Mouse (Mus musculus) spleen, embryonic (tissue): ENCODE results near the gene 2200002D01Rik.

Source experiments
- CTCF ChIA-PET: fragments of 350-600 bp; sonication (Branson Sonifier 250); formaldehyde crosslinking; loops from one replicate; lab custom pipeline; 2022; lab: Charles Lee

Gene 2200002D01Rik

DNA sequence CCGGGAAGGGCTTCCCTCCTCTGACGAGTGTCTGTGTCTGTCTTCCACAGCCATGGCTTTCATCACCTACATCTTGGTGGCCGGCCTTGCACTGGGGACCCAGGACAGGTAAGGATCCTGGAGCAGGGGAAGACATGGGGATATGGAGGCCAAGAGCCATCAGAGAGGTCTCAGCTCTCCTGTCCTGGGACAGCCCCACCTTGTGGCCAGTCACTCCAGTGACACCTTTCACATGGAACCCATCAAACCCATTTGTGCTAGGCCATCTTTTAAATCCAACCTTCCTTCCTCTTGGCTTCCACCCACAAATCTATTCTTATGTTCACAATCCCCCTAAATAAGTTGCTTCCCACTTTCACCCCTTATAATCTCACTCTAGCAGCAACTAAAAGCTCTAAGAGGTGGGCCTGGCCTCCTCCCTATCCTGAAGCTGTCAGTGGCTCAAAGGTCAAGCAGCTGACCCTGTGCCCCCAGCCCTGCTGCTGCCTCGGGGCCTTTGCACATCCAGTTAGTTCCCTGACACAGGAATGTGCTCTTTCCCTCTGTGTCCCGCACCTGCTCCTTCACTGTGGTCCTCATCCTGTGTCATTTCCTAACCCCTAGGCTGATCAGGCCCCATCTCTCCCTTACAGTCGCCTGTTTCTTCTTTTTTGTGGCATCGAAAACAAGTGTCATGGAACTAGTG, 3.4 kb downstream of the 2200002D01Rik start:
- CTCF ChIA-PET: interaction anchor here (0.8 to 1.1 kb wide), 2 partner anchors 70 to 118 kb away, joined by 4 to 7 read pairs; no protein-coding TSS in a partner anchor

DNA sequence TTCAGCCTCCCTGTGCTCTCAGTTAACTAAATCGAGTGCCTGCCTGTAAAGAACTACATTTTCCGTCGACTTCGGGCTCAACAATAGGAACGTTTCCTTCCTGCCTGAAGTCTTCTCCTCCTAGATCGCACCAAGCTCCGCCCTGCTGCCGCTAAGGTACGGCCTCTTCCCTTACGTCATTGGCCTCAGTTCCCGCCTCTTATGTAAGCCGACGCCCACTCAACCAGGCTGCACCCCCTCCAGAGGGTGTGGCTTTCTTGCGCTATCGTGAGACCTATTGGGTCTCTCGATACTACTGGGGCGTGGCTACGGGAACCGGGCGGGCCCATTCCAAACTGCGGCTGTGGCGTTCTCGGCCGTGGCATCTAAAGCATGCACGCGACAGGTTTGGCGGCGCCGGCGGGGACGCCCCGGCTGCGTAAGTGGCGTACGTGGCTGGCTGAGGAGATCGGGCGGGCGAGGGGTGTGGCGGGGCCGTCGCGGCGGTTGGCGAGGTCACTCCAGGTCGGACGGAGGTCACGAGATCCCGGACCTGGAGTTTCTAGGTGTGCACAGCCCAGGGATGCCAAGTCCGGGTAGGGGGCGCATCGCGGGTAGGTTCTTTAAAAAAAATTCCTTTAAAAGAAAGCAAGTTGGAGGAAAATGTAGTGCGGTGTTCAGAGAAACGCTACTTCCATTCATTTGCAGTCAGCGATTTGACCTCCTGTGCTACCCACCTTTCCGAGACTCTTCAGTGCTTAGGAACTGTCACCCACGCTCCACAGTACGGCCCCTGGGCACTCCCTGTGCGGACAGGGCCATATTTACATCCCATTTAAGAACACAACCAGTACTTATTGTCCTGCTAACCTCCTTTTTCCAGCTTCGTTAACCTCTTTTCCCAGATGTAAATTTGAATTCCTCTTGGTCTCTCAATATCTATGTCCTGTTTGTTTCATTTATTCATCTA, 10.0 kb downstream of the 2200002D01Rik start, which contains the start of gene Yif1b:
TSS of gene Yif1b (plus strand) at position 311 of the 949 bp plus-strand sequence.
- CTCF ChIA-PET: interaction anchor here (0.9 kb wide), 1 partner anchor 10 kb away, joined by 3 read pairs; the partner anchor contains the start of gene 2200002D01Rik

DNA sequence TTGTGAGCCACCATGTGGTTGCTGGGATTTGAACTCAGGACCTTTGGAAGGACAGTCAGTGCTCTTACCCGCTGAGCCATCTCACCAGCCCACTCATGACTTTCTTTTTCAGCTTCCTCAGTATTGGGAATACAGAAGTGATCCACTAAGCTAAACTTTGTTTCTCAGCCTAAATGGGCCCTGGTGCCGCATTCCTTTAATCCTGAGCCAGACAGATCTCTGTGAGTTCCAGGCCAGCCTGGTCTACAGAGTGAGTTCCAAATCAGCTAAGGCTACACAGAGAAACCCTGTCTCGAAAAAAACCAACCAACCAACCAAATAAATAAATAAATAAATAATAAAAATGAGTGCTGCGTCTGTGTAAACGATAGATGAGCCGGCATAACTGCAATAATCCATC, 10.7 kb downstream of the 2200002D01Rik start:
- CTCF ChIA-PET: interaction anchor here (0.6 kb wide), 3 partner anchors 9 to 340 kb away, joined by 5 to 8 read pairs (median 5); no protein-coding TSS in a partner anchor

DNA sequence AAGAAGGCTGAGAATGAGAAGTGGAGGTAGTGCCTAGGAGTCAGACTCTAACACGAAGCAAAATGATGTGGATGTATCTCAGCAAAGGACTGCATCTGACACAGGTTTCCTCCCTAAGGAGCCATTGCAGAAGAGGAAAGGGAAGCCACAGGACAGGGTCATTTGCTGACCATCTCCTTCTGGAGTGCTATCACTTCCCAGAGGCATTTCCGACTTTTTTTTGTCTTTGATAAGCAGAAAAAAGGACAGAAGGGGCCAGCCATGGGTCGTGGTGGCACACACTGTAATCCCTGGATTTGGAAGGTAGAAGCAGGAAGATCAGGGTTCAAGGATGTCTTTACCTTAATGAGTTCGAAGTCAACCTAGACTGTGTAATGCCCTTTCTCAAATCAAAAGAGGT, 11.7 kb downstream of the 2200002D01Rik start:
- CTCF ChIA-PET: interaction anchor here (0.6 kb wide), 2 partner anchors 16 to 284 kb away, joined by 3 read pairs; no protein-coding TSS in a partner anchor

DNA sequence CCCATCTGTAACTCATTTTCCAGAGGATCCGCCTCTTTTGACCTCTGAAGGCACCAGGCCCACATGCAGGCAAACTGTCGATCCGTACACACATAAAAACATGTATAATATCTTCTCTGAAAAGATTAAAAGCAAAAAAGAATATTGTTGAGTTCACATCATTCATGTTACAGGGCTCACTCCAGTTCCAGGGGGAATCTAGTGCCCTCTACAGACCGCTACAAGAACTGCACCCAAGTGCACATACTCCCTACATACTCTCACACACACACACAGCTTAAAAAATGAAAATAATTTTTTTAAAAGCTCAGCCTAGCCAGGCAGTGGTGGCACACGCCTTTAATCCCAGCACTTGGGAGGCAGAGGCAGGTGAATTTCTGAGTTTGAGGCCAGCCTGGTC, 13.6 kb downstream of the 2200002D01Rik start:
- CTCF ChIA-PET: no interaction called here

DNA sequence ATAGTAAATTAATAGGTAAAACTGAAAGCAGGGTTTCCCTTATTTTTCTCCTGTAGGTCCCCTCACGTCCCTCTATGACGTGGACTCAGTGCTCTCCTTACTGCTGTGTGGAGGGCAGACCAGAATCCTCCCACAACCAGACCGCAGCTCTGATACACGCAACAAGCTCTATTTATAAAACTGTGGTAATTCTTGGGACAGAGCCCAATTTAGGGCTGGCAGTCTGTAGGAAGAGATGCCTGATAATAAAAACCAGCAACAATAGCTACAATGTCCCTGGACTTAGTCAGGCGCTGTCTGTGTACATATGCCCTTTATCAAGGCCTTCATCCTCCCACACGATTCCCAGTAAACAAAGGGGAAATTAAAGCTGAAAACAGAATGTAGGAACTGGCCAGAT, 14.5 kb downstream of the 2200002D01Rik start:
- CTCF ChIA-PET: interaction anchor here (0.7 kb wide), 1 partner anchor 277 kb away, joined by 3 read pairs; no protein-coding TSS in a partner anchor

DNA sequence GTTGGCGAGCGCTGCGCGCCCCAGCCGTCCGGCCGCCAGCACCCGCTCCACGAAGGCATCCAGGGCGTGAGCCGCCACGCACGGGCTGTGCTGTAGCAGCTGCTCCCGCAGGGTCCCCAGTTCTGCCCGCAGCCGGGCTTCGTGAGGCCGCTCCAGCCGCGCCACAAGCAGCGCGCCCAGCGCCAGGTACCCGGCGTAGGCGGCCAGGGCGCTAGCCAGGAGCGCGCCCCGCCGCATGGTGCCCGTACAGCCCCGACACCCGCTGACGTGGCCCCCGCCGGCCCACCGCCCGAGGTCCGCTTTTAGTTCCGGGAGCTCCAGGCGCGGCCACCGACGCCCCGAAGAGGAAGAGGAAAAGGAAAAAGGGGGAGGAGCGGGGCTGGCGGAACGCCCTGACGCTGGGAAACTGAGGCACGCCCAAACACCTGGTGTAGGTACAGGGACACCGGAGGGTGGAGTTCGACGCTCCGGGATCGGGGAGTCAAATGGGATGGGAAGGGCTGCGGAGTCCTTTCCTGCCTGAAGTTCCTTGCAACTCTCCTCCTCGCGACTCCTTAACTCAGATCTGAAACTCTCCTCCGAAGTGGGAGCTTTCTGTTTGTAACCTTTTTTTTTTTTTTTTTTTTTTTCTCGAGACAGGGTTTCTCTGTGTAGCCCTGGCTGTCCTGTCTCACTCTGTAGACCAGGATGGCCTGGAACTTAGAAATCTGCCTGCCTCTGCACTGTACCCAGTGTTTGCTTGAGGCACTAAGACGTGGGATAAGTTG, 15.8 kb downstream of the 2200002D01Rik start, which contains the start of gene Kcnk6:
TSS of gene Kcnk6 (minus strand) at position 269 of the 767 bp plus-strand sequence.
- CTCF ChIA-PET: interaction anchor here (0.6 kb wide), 2 partner anchors 67 to 443 kb away, joined by 5 to 6 read pairs; partner anchors contain the start of gene Rinl

DNA sequence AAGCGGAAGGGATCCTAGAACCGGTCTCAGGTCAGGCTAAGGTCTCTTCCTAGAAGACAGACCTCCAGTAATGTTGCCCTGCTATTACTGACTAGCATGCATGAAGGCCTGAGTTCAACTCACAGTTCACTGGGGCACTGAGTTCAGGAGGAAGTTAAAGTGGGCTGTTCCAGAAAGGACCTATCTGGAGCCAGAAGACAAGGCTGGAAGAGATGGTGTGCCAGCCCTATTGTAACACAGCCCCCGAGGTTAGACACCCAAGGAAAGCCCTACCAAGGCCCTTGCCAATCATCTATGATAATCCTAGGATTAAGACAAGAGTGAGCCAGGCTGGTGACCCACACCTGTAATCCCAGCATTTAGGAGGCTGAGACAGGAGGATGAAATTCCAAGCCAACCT, 16.7 kb downstream of the 2200002D01Rik start:
- CTCF ChIA-PET: no interaction called here

DNA sequence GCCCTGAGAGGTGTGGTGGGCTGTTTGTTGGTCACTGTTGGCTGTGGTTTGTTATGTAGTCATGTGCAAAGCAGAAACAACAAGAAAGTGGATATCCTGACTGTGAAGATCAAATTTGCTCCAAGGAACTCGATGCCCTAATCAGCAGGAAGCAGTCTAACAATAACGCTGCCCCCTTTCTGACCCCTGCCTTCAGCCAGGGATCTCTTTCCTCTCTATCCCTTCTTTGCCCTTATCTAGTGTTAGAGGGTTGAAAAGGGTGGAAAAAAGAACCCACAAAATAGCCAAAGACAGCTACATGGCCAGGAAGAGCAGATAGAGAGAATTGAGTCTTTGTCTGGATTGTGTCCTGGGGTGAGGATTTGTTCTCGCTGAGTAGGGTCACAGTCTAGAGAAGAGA, 17.7 kb downstream of the 2200002D01Rik start:
- CTCF ChIA-PET: no interaction called here

DNA sequence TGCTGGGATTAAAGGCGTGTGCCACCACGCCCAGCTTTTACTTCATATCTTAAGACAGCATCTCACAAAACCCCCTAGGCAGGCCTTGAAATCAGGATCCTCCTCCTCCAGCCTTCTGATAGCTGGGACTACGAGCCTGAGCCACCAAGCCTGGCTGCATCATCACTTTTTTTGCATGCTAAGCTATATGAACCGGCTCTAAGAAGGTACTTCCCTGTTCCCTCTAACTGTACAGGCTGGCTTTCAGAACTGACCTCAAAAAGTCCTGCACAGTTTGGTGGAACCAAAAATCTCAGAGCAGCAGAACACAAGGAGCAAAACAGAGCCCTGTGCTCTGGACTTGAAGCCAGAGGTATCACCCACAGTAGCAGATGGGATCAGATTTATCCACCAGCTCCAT, 20.1 kb downstream of the 2200002D01Rik start:
- CTCF ChIA-PET: no interaction called here

DNA sequence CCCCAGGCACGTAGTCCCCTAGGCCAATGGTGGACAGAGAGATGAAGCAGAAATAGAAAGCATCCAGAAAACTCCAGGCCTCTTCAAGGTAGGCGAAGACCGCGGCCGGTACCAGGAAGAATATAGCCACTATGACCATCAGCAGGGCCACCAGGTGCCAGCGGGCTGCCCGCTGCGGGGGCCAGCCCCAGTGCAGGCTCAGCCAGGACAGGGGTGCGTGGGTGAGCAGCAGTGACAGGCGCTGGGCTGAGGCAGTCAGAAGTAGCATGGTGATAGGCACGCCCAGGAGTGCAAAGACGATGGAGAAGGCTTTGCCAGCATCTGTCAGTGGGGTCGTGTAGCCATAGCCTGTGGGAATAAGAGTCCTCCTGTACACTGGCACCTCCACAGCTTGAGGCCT, 22.7 kb downstream of the 2200002D01Rik start:
- CTCF ChIA-PET: no interaction called here

DNA sequence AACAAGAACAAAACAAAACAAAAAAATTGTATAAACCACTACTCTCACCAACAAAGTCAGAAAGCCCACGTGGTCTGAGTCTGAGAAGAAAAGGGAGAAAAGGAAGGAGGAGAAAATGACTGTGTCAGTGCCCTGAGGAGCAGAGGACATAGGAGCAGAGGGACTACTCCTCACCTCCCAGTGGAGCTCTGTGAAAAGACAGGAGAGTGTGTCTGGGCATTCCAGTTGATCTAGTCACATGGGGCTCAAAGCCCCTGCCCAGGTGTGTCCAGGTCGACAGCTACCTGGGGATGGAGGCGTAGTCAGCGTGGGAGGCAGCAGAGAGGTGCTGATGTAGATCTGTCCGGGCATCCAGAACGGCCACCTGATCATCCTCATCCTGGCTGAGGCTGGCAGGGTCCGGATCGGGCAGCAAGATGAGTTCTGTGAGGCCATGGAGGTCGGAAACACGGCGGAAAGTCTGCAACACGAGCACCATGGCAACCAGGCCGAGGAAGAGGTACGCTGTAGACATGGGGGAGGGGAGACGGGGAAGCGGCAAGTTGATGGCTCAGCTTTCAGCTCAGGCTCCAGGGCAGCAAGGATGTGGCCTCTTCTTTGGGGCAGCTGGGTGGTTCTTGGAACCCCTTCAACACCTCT, 23.4 kb downstream of the 2200002D01Rik start:
- CTCF ChIA-PET: no interaction called here

DNA sequence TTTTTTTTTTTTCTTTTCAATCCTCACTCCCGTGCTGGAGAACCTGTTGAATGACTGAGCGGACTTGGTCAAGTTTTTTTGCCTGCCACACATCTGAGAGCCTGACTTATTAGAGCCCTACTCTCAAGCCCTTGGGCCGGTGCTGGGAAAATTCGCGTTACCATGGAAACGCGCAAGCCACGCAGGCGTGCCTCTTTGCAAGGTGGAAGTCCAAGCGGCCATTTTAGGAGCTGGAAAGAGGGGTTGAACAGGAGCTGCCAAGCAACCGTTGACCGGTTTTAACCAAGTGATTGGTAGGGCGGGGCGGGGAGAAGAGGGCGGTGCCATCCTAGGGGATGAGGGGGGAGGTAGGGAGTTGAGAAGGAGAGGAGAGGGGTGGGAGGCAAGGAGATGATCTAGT, 33.4 kb downstream of the 2200002D01Rik start:
- CTCF ChIA-PET: no interaction called here

DNA sequence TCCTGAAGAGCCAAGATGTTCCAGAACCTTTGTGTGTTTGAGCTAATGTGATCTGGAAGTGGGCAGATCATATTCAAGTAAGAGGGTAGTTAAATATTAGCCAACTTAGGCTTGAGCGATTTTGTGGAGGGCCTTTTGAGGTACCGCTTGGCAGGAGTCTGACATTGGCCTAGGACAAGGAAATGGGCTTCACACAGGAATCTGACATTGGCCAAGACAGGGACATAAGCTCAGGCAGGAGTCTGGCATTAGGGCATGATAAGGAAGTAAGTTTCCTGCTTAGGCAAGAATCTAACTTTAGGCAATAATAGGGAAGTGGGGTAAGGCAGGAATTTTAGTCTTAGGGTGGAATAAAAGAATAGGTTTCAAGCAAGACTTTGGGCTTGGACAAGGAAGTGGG, 34.0 kb downstream of the 2200002D01Rik start:
- CTCF ChIA-PET: interaction anchor here (0.7 kb wide), 2 partner anchors 23 to 36 kb away, joined by 7 to 13 read pairs; no protein-coding TSS in a partner anchor

DNA sequence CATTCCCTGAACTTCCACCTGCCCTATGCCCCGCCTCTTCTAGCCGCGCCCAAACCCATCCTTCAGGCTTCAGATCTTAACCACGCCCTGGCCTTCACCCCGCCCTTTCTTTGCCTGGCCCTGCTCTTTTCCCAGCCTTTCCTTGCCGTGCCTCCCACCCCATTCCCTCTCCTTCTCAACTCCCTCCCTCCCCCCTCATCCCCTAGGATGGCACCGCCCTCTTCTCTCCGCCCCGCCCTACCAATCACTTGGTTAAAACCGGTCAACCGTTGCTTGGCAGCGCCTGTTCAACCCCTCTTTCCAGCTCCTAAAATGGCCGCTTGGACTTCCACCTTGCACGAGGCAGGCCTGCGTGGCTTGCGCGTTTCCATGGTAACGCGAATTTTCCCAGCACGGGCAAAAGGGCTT, 34.6 kb downstream of the 2200002D01Rik start, which contains the start of gene Catsperg1:
TSS of gene Catsperg1 (minus strand) at position 361 of the 408 bp plus-strand sequence.
- CTCF ChIA-PET: interaction anchor here (0.7 kb wide), 2 partner anchors 23 to 36 kb away, joined by 7 to 13 read pairs; no protein-coding TSS in a partner anchor

DNA sequence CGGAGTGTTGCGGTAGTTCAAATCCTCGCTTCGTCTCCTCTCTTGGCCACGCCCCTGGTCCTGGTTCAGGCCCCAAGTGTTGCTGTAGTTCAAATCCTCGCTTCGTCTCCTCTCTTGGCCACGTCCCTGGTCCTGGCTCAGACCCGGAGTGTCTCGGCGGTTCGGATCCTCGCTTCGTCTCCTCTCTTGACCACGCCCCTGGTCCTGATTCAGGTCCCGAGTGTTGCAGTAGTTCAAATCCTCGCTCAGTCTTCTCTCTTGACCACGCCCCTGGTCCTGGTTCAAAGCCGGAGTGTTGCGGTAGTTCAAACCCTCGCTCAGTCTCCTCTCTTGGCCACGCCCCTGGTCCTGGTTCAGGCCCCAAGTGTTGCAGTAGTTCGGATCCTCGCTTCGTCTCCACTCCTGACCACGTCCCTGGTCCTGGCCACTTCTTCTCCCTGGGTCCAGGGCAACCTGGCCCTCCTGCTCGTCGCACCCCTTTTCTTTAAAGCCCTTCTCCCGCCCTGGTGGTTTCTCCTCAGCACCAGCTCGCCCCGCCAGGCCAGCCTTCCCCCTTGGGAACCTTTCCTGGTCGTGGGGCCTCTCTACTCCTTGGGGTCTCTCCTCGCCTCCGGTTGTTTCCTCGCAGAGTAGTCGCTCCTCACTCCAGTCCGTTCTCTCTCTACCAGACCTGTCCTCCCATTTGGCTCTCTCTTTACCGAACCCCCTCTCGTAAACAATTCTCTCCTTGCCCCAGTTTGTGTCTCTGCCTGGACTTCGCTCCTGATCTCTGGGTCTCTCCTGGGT, 35.3 kb downstream of the 2200002D01Rik start:
- CTCF ChIA-PET: interaction anchor here (1.0 kb wide), 1 partner anchor 11 kb away, joined by 3 read pairs; no protein-coding TSS in a partner anchor

DNA sequence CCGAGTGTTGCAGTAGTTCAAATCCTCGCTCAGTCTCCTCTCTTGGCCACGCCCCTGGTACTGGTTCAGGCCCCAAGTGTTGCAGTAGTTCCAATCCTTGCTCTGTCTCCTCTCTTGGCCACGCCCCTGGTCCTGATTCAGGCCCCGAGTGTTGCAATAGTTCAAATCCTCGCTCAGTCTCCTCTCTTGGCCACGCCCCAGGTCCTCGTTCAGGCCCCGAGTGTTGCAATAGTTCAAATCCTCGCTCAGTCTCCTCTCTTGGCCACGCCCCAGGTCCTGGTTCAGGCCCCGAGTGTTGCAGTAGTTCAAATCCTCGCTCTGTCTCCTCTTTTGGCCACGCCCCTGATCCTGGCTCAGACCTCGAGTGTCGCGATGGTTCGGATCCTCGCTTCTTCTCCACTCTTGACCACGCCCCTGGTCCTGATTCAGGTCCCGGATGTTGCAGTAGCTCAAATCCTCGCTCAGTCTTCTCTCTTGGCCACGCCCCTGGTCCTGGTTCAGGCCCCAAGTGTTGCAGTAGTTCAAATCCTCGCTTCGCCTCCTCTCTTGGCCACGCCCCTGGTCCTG, 36.0 kb downstream of the 2200002D01Rik start:
- CTCF ChIA-PET: interaction anchor here (1.0 kb wide), 1 partner anchor 11 kb away, joined by 3 read pairs; no protein-coding TSS in a partner anchor

DNA sequence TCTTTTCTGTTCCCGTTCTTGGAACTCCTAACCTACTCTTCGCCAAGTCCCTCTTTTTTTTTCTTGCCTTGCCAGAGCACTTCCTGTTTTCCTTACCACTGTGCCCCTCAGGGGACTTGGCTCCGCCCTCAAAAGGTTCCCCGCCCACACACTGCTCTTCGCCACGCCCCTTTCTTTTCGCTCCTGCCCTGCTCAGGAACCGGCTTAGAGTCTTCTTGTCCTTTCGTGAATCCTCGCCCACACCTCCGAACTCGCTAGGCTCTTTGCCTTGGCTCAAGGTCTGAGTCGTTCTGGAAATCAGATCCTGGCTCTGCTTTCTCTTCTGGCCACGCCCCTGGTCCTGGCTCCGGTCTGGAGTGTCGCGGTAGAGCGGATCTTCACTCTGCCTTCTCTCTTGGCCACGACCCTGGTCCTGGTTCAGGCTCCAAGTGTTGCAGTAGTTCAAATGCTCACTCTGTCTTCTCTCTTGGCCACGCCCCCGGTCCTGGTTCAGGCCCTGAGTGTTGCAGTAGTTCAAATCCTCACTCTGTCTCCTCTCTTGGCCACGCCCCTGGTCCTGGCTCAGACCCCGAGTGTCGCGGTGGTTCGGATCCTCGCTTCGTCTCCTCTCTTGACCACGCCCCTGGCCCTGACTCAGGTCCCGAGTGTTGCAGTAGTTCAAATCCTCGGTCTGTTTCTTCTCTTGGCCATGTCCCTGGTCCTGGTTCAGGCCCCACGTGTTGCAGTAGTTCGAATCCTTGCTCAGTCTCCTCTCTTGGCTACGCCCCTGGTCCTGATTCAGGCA, 36.7 kb downstream of the 2200002D01Rik start:
- CTCF ChIA-PET: interaction anchor here (1.0 kb wide), 1 partner anchor 12 kb away, joined by 3 read pairs; no protein-coding TSS in a partner anchor
